Mouse (Mus musculus) stomach, postnatal 0 days (tissue): ENCODE data around the gene Olfr1396.

Experiments
- CTCF ChIP-seq: IDR thresholded peaks from 2 replicates; pipeline ENCODE4 v1.5.1; 2016; ENCODE audit warnings: antibody characterized with exemption, low read depth, mild to moderate bottlenecking, moderate library complexity
- EP300 ChIP-seq: optimal IDR thresholded peaks from 2 replicates; pipeline ENCODE3; 2016; ENCODE audit warnings: antibody characterized with exemption

GRCm38 (mm10) chr11:49089735-49090507, 24.8 kb downstream of the Olfr1396 start:
- TF ChIP-seq CTCF (no peak), EP300 (no peak)
